11 mouse cellular contexts compared by ENCODE assay signal in genomic region chr1:131586836-131587235, GRCm38 (mm10). TPM values are rescaled to one million over a fixed set of nuclear protein-coding genes. Genes with fewer than 3 reads are reported as not detected.
DNase-seq lines count a peak whose midpoint lies in the region; ATAC-seq lines count a peak whose summit lies in the region.
"Had no signal": no experiment of that assay in that cellular context is flagged by ENCODE, and none has a peak within 500 bp of the region (broad histone marks: within the 10 kb centered on the region; RNA-seq: fewer than 3 reads in every experiment).

No protein-coding gene starts in this region.

- no peaks in the 10 kb centered on the region for H3K9me3 ChIP-seq in kidney, embryonic 16.5 days (ENCODE audit: low read length)
- H3K9me3 ChIP-seq in intestine, embryonic 15.5 days: no peaks in the 10 kb centered on the region
- H3K9me3 ChIP-seq: liver, embryonic 13.5 days had no signal

- H3K36me3 ChIP-seq in kidney, embryonic 16.5 days (ENCODE audit: insufficient read depth, low read length): no peaks in the 10 kb centered on the region
- H3K36me3 ChIP-seq in intestine, embryonic 15.5 days: no peaks in the 10 kb centered on the region
- H3K36me3 ChIP-seq: liver, embryonic 13.5 days had no signal

- no peak overlapping the region for H3K9ac ChIP-seq in kidney, embryonic 16.5 days (replicated peaks; ENCODE audit: low read length)
- H3K9ac ChIP-seq in intestine, embryonic 15.5 days: no peak overlapping the region
- H3K9ac ChIP-seq: liver, embryonic 13.5 days had no signal

- 54% methylated on average over 8 of the region's 8 CpGs for WGBS in kidney, embryonic 16.5 days
- WGBS in intestine, embryonic 15.5 days: 67% methylated on average over 8 of the region's 8 CpGs

- H3K4me2 ChIP-seq in kidney, embryonic 16.5 days (replicated peaks; ENCODE audit: low read depth, low read length): no peak overlapping the region
- no peak overlapping the region for H3K4me2 ChIP-seq in intestine, embryonic 15.5 days (replicated peaks)
- H3K4me2 ChIP-seq: liver, embryonic 13.5 days had no signal

- no peaks in the 10 kb centered on the region for H3K27me3 ChIP-seq in kidney, embryonic 16.5 days (ENCODE audit: insufficient read depth, low read length)
- no peaks in the 10 kb centered on the region for H3K27me3 ChIP-seq in intestine, embryonic 15.5 days (replicated peaks)

- intact Hi-C loops in left cerebral cortex, postnatal 4 days (cut with DNase I): no loop called here

- peak; percentile 46; the same call in 1 of the 2 replicates for ATAC-seq in kidney, embryonic 16.5 days (ENCODE audit: low FRiP score, low TSS enrichment)
- no peak for ATAC-seq in intestine, embryonic 15.5 days
- ATAC-seq: intestine, postnatal 0 days had no signal

- H3K27ac ChIP-seq in kidney, embryonic 16.5 days (ENCODE audit: low read length): no peak overlapping the region
- no peak overlapping the region for H3K27ac ChIP-seq in intestine, embryonic 15.5 days
- H3K27ac ChIP-seq: liver, embryonic 13.5 days had no signal

- H3K4me3 ChIP-seq in kidney, embryonic 16.5 days (ENCODE audit: low read length): no peak overlapping the region
- no peak overlapping the region for H3K4me3 ChIP-seq in intestine, embryonic 15.5 days (replicated peaks)
- H3K4me3 ChIP-seq: liver, embryonic 13.5 days had no signal

- peak; percentile 55 to 76 for DNase-seq in adrenal gland, adult (ENCODE audit: inconsistent age in 2 of 2, low spot score in 1 of 2)
- no peak for DNase-seq in adrenal gland, postnatal 4 days (ENCODE audit: low spot score in 2 of 2)
- DNase-seq in kidney, postnatal 25 days: no peak
- DNase-seq in adrenal gland, postnatal 14 days: peak; percentile 46
- DNase-seq in left cerebral cortex, postnatal 4 days: peak; percentile 68
- DNase-seq in thymus, postnatal 0 days (ENCODE audit: low spot score): no peak
- DNase-seq: heart, adult 11 months; liver, embryonic 13.5 days had no signal

- no peaks in the 10 kb centered on the region for H3K4me1 ChIP-seq in kidney, embryonic 16.5 days (ENCODE audit: insufficient read depth, low read length)
- no peaks in the 10 kb centered on the region for H3K4me1 ChIP-seq in intestine, embryonic 15.5 days (replicated peaks)
- H3K4me1 ChIP-seq: liver, embryonic 13.5 days had no signal

RNA-seq across cellular contexts. Expression of gene Avpr1b, which starts 12.2 kb away (rescaled TPM):
- total RNA-seq in adrenal gland, postnatal 4 days (2021): not detected
- not detected in 2 replicates for polyA plus RNA-seq in kidney, embryonic 16.5 days (2015; fragmentation: Nextera tagmentation; extraction: Ambion mirVana)
- total RNA-seq in adrenal gland, postnatal 14 days (2021): 0.19 and 0.22 TPM in 2 replicates
- total RNA-seq in left cerebral cortex, postnatal 4 days (2021): not detected
- not detected in 2 replicates for polyA plus RNA-seq in intestine, embryonic 15.5 days (2015; fragmentation: Nextera tagmentation; extraction: Ambion mirVana)
- polyA plus RNA-seq in thymus, postnatal 0 days (2015; fragmentation: Nextera tagmentation; extraction: Ambion mirVana): not detected in 2 replicates
- polyA plus RNA-seq: intestine, postnatal 0 days; liver, embryonic 13.5 days had no signal

RNA-seq across cellular contexts. Expression of gene Ctse, which starts 51.3 kb away (rescaled TPM):
- total RNA-seq in adrenal gland, postnatal 4 days (2021): 10 to 100 TPM; 15.3 to 32.2 TPM
- 11.4 and 14.1 TPM in 2 replicates for polyA plus RNA-seq in kidney, embryonic 16.5 days (2015; fragmentation: Nextera tagmentation; extraction: Ambion mirVana)
- total RNA-seq in adrenal gland, postnatal 14 days (2021): 9.2 and 23.3 TPM in 2 replicates
- total RNA-seq in left cerebral cortex, postnatal 4 days (2021): under 1 TPM in 1 of 2 experiments, not detected in 1; 0.20 TPM
- polyA plus RNA-seq in intestine, embryonic 15.5 days (2015; fragmentation: Nextera tagmentation; extraction: Ambion mirVana): 0.85 and 2.1 TPM in 2 replicates
- polyA plus RNA-seq in thymus, postnatal 0 days (2015; fragmentation: Nextera tagmentation; extraction: Ambion mirVana): 6.8 and 9.0 TPM in 2 replicates

RNA-seq across cellular contexts. Expression of gene Fam72a, which starts 59.1 kb away (rescaled TPM):
- total RNA-seq in adrenal gland, postnatal 4 days (2021): 1 to 10 TPM; 1.4 to 1.5 TPM
- polyA plus RNA-seq in kidney, embryonic 16.5 days (2015; fragmentation: Nextera tagmentation; extraction: Ambion mirVana): 2.1 and 2.6 TPM in 2 replicates
- total RNA-seq in adrenal gland, postnatal 14 days (2021): 1.2 and 1.3 TPM in 2 replicates
- 1 to 10 TPM; 1.2 TPM for total RNA-seq in left cerebral cortex, postnatal 4 days (2021)
- polyA plus RNA-seq in intestine, embryonic 15.5 days (2015; fragmentation: Nextera tagmentation; extraction: Ambion mirVana): 2.2 and 2.8 TPM in 2 replicates
- 6.5 and 6.8 TPM in 2 replicates for polyA plus RNA-seq in thymus, postnatal 0 days (2015; fragmentation: Nextera tagmentation; extraction: Ambion mirVana)

RNA-seq across cellular contexts. Expression of gene Srgap2, which starts 59.7 kb away (rescaled TPM):
- 10 to 100 TPM; 40.3 to 42.2 TPM for total RNA-seq in adrenal gland, postnatal 4 days (2021)
- polyA plus RNA-seq in kidney, embryonic 16.5 days (2015; fragmentation: Nextera tagmentation; extraction: Ambion mirVana): 11.5 and 18.1 TPM in 2 replicates
- total RNA-seq in adrenal gland, postnatal 14 days (2021): 29.0 and 31.9 TPM in 2 replicates
- 100 to 1,000 TPM; 175 to 199 TPM for total RNA-seq in left cerebral cortex, postnatal 4 days (2021)
- polyA plus RNA-seq in intestine, embryonic 15.5 days (2015; fragmentation: Nextera tagmentation; extraction: Ambion mirVana): 7.9 and 8.3 TPM in 2 replicates
- polyA plus RNA-seq in thymus, postnatal 0 days (2015; fragmentation: Nextera tagmentation; extraction: Ambion mirVana): 7.3 and 8.6 TPM in 2 replicates

Comparison
In these comparisons a context has a peak if more than half of its experiments do, and no peak if none do; other contexts are left out.
1. DNase-seq: peak in adrenal gland, adult (2 of 2), adrenal gland, postnatal 14 days (single experiment) and left cerebral cortex, postnatal 4 days (single experiment); none in adrenal gland, postnatal 4 days (0 of 2), kidney, postnatal 25 days (0 of 2) and thymus, postnatal 0 days (single experiment).